Mouse (Mus musculus) liver, adult 2 months (tissue): ENCODE measurements around the gene Scamp2. TPM values are rescaled to one million over a fixed set of nuclear protein-coding genes. Genes with fewer than 3 reads are reported as not detected.

Experiments used
- DNase-seq: peaks from one replicate; pipeline ENCODE4 v3.0.0-alpha.2; 2011; ENCODE audit warnings: low read depth, low spot score; ENCODE audit errors: extremely low read depth
- H3K27ac ChIP-seq: fragments of 200-500 bp; replicated peaks from 2 replicates; pipeline ENCODE4 v1.5.1; 2012; ENCODE audit warnings: low read depth, mild to moderate bottlenecking, control low read depth, inconsistent platforms, low read length; ENCODE audit not compliant: insufficient read depth
- H3K27me3 ChIP-seq: fragments of 200-500 bp; 2 replicates; pipeline ENCODE4 v1.6.1; 2012; ENCODE audit warnings: mild to moderate bottlenecking, moderate library complexity, low read length, inconsistent platforms; ENCODE audit not compliant: control insufficient read depth, insufficient read depth
- H3K36me3 ChIP-seq: fragments of 200-500 bp; 2 replicates; pipeline ENCODE4 v1.6.1; 2012; ENCODE audit warnings: low read length, inconsistent platforms; ENCODE audit not compliant: control insufficient read depth, insufficient read depth
- H3K4me1 ChIP-seq: fragments of 200-500 bp; 2 replicates; pipeline ENCODE4 v1.6.1; 2011; ENCODE audit warnings: low read length; ENCODE audit not compliant: control insufficient read depth, insufficient read depth
- H3K4me3 ChIP-seq: fragments of 200-500 bp; 2 replicates; pipeline ENCODE4 v1.5.1; 2011; ENCODE audit warnings: low read depth, mild to moderate bottlenecking, control low read depth, low read length, moderate library complexity; ENCODE audit not compliant: insufficient read depth
- H3K79me2 ChIP-seq: fragments of 200-500 bp; 2 replicates; pipeline ENCODE4 v1.6.1; 2012; ENCODE audit warnings: inconsistent platforms, mild to moderate bottlenecking, low read length, moderate library complexity; ENCODE audit not compliant: control insufficient read depth, insufficient read depth
- H3K9ac ChIP-seq: fragments of 200-500 bp; 2 replicates; pipeline ENCODE4 v1.6.1; 2012; ENCODE audit warnings: low read depth, mild to moderate bottlenecking, control low read depth, inconsistent platforms, low read length
- CTCF ChIP-seq: fragments of 200-500 bp; IDR thresholded peaks from 2 replicates; pipeline ENCODE4 v1.5.1; 2011; ENCODE audit warnings: low read depth, low read length, control low read depth
- POLR2A ChIP-seq: fragments of 200-500 bp; IDR thresholded peaks from 2 replicates; pipeline ENCODE4 v1.6.1; 2011; ENCODE audit warnings: low read length, control low read depth; ENCODE audit not compliant: insufficient read depth; ENCODE audit errors: extremely low read depth
- WGBS: fragments of 180-500 bp; shearing (Covaris S2); methylation state at CpG from one replicate; pipeline ENCODE4 v1.1.7; 2018; 5-methylcytosine and 5-hydroxymethylcytosine counted together
- polyA plus RNA-seq: library from polyadenylated mRNA; depleted of rRNA; stranded (reverse); fragments of >200 nt; gene quantifications from 2 replicates; pipeline ENCODE4 v1.2.3, GENCODE M21; 2012
- total RNA-seq: library from RNA; depleted of rRNA; stranded (reverse); fragments of >200 nt; gene quantifications from 2 replicates; pipeline ENCODE4 v1.2.3, GENCODE M21; 2014

The Scamp2 gene
- total and polyA plus RNA-seq, 2 experiments: 10.5 to 32.6 TPM

DNA sequence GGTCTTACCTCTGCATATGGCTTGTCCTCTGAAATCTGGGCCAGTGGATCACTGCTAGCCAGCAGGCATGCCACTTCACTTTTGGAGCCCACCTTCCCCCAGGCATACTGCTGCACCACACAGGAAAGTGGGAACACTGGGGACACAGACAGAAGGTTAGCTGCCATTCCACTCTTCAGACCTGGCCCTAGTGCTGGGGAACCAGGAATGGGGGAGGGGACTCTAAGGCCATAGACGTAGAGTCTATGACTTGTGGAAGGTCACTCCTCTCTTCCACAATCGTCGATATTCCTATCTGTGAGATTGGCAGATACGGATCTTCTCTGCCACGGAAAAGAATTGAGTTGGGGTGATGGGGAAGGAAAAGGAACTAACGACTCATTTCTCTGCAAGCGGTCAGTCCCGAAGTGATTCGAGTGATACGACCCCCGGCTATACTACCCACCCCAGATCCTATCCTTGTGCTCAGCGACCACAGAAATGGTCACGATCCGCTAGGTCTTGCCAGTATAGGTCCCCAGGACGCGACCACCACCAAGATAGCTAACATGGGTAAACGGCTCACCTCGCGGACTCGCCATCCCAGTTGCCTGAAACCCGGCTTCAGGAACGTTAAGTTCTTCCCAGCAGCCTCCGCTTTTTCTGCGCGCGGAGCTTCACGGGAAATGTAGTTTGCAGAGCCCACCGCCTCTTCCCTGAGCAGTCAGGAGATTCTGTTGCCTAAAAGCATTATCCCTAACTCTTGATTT, 8.4 kb upstream of the Scamp2 start, which contains the start of gene Mpi:
Gene Mpi (minus strand): TSS at position 625 of the 749 bp plus-strand sequence.
- DNase-seq: peak; percentile 59
- peak within 1 kb of the TSS; percentile 90 for H3K9ac ChIP-seq
- under 1% methylated on average over 28 of the region's 28 CpGs for WGBS

DNA sequence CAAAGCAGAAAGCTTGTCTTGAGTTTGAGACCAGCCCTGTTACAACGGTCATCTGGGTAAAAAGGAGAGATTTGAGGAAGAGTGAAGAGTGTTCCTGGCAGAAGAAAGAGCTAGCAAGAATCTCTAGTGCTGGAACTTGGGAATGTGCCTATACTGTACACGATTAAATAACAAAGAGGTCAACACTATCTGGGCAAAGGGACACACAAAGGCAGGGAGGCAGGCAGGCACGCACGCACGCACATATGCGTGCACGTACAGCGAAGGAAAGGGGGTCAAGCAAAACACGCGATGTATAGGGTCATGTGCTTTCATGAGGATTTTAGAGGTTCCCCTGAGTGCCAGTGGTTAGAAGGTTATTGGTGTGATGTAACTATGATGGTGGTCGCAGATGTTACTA, 7.6 kb upstream of the Scamp2 start:
- H3K27me3 ChIP-seq: no peaks in the 10 kb centered on the region
- H3K9ac ChIP-seq: no peak overlapping the region
- no peak overlapping the region for H3K27ac ChIP-seq
- DNase-seq: no peak
- no peaks in the 10 kb centered on the region for H3K36me3 ChIP-seq
- no peaks in the 10 kb centered on the region for H3K79me2 ChIP-seq
- TF ChIP-seq POLR2A (no peak), CTCF (no peak)
- peaks cover 7% of the 10 kb centered on the region for H3K4me1 ChIP-seq
- no peak overlapping the region for H3K4me3 ChIP-seq
- 85% methylated on average over 11 of the region's 11 CpGs for WGBS

More for the DNA sequence above, 8.4 kb upstream of the Scamp2 start, which contains the start of gene Mpi:
- Histone ChIP-seq H3K36me3 (no peaks in the 10 kb centered on the region; the same call in 1 of the 2 replicates), H3K4me3 (peak within 1 kb of the TSS; percentile 84), H3K27me3 (no peaks in the 10 kb centered on the region), H3K27ac (no peak within 1 kb of the TSS), H3K79me2 (no peaks in the 10 kb centered on the region), H3K4me1 (peaks cover 11% of the 10 kb centered on the region)
- TF ChIP-seq POLR2A (0 out of 2 replicates have a peak, but pooled peaks have one; percentile 23), CTCF (no peak)

DNA sequence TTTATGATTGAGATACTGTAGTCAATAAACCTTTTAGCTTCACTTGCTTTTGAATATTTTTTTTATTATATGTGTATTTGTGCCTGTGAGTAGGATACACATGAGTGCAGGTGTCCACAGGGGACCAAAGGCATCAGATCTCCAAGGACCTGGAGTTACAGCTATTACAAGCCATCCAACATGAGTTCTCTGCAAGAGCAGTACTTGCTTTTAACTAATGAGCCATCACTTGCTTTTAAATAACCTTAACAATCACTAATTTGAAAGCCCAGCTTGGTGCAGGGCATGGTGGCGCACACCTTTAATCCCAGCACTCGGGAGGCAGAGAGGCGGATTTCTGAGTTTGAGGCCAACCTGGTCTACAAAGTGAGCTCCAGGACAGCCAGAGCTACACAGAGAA, 6.0 kb upstream of the Scamp2 start:
- no peak for TF ChIP-seq POLR2A
- TF ChIP-seq CTCF: no peak
- DNase-seq: no peak
- peaks cover 7% of the 10 kb centered on the region for H3K4me1 ChIP-seq
- H3K27ac ChIP-seq: no peak overlapping the region
- no peak overlapping the region for H3K9ac ChIP-seq
- WGBS: 83% methylated on average over 3 of the region's 3 CpGs
- H3K27me3 ChIP-seq: no peaks in the 10 kb centered on the region
- H3K4me3 ChIP-seq: no peak overlapping the region
- H3K36me3 ChIP-seq: no peaks in the 10 kb centered on the region
- H3K79me2 ChIP-seq: no peaks in the 10 kb centered on the region

DNA sequence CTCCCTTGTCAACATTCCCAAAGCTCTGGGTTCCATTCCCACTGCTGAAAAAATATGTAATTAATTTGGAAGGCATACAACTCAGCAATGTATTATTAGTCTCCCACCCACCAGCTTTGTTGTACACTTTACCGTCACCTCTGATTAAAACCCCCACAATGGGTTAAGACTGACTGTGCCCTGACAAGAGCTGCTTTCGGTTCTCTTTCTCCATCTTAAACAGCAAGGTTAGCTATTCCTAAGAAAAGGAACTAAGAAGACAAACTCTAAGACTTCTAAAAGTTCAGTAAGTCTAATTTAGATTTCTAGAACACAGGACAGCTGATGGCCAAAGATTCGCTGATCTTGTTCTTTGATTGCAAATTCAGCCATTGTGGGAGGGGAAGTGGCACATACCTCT, 3.5 kb upstream of the Scamp2 start:
- TF ChIP-seq CTCF: no peak
- no peak for TF ChIP-seq POLR2A
- H3K36me3 ChIP-seq: no peaks in the 10 kb centered on the region
- no peak overlapping the region for H3K9ac ChIP-seq
- H3K27ac ChIP-seq: no peak overlapping the region
- H3K4me3 ChIP-seq: no peak overlapping the region
- WGBS: 78% methylated on average over 3 of the region's 3 CpGs
- no peak for DNase-seq
- H3K79me2 ChIP-seq: peaks cover 7% of the 10 kb centered on the region; the same call in 1 of the 2 replicates
- peaks cover 5% of the 10 kb centered on the region for H3K4me1 ChIP-seq
- no peaks in the 10 kb centered on the region for H3K27me3 ChIP-seq

DNA sequence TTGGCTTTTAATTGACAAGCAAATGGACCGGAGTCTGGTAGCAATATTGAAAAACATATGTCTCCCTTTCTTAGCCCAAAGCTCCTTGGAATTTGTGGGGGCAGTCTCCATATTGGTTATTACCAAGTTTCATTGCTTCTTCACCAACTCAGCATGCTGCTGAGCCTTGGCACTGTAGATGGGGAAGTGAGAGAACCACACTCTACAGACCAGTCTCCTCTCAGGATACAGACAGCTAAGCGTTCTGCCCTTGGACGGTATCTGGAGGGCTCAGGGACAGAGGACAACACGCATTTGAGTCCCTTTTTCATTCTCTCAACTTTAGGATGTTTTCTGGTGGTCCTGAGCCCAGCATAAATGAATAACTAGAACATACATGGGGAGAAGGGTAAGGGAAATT, 2.1 kb upstream of the Scamp2 start:
- H3K27me3 ChIP-seq: no peaks in the 10 kb centered on the region
- TF ChIP-seq CTCF (no peak), POLR2A (no peak)
- H3K79me2 ChIP-seq: peaks cover 11% of the 10 kb centered on the region; the same call in 1 of the 2 replicates
- H3K4me3 ChIP-seq: no peak overlapping the region
- H3K4me1 ChIP-seq: peaks cover 6% of the 10 kb centered on the region
- H3K9ac ChIP-seq: no peak overlapping the region
- DNase-seq: no peak
- no peaks in the 10 kb centered on the region for H3K36me3 ChIP-seq
- WGBS: 80% methylated on average over 4 of the region's 4 CpGs
- no peak overlapping the region for H3K27ac ChIP-seq

DNA sequence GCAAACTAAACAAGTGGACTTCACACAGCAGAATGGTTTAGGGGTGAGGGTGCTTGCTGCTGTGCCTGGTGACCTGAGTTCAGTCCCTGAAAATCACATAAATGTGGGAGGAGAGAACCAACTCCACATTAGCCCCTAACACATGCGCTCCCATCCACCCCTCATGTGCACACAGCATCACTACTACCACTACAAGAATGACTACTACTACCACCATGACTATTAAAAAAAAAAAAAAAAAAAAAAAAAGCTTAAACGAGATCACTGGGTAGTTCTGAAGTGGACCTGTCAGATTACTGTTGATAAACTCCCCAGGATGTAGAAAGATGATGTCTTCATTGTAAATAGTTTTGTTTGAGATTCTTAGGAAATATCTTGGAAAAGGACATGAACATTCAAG, 1.2 kb upstream of the Scamp2 start:
- Histone ChIP-seq H3K36me3 (no peaks in the 10 kb centered on the region), H3K27ac (no peak overlapping the region), H3K9ac (no peak overlapping the region), H3K27me3 (no peaks in the 10 kb centered on the region), H3K4me3 (no peak overlapping the region), H3K4me1 (peaks cover 6% of the 10 kb centered on the region), H3K79me2 (peaks cover 11% of the 10 kb centered on the region; the same call in 1 of the 2 replicates)
- 71% methylated on average over 2 of the region's 2 CpGs for WGBS
- no peak for DNase-seq
- TF ChIP-seq CTCF: no peak
- TF ChIP-seq POLR2A: no peak
